Mouse (Mus musculus) hindbrain, postnatal 0 days (tissue): ENCODE results near the gene Slc13a4. TPM values are rescaled to one million over a fixed set of nuclear protein-coding genes. Genes with fewer than 3 reads are reported as not detected.
A peak's percentile ranks its signal among the peaks of the same experiment; 100 is the strongest.

Source experiments
- ATAC-seq: fragments of 200-750 bp; cut with Nextera tagmentation; 2 replicates; pipeline ENCODE4 v1.8.0; 2017; ENCODE audit warnings: mild to moderate bottlenecking, moderate TSS enrichment, moderate library complexity
- DNase-seq: peaks from one replicate; pipeline ENCODE4 v3.0.0-alpha.2; 2015; ENCODE audit warnings: low spot score
- H3K27ac ChIP-seq: fragments of 300-500 bp; sonication (generic); 2 replicates; pipeline ENCODE4 v1.5.1; 2014; ENCODE audit warnings: mild to moderate bottlenecking
- H3K27me3 ChIP-seq: fragments of 300-500 bp; sonication (generic); 2 replicates; pipeline ENCODE4 v1.6.1; 2014; ENCODE audit warnings: low read length, mixed read lengths; ENCODE audit not compliant: insufficient read depth
- H3K36me3 ChIP-seq: fragments of 300-500 bp; sonication (generic); 2 replicates; pipeline ENCODE4 v1.6.1; 2014; ENCODE audit warnings: low read length, mixed read lengths; ENCODE audit not compliant: insufficient read depth
- H3K4me1 ChIP-seq: fragments of 300-500 bp; sonication (generic); 2 replicates; pipeline ENCODE4 v1.6.1; 2014; ENCODE audit warnings: antibody characterized with exemption, low read length, mixed read lengths; ENCODE audit not compliant: insufficient read depth
- H3K4me2 ChIP-seq: fragments of 300-500 bp; sonication (generic); 2 replicates; pipeline ENCODE4 v1.6.1; 2014; ENCODE audit warnings: low read depth, mild to moderate bottlenecking, low read length, moderate library complexity, mixed read lengths
- H3K4me3 ChIP-seq: fragments of 300-500 bp; sonication (generic); 2 replicates; pipeline ENCODE4 v1.5.1; 2014; ENCODE audit warnings: low read length
- H3K9ac ChIP-seq: fragments of 300-500 bp; sonication (generic); replicated peaks from 2 replicates; pipeline ENCODE4 v1.6.1; 2014; ENCODE audit warnings: mild to moderate bottlenecking, low read length, moderate library complexity, mixed read lengths
- H3K9me3 ChIP-seq: fragments of 300-500 bp; sonication (generic); 2 replicates; pipeline ENCODE4 v1.6.1; 2016; ENCODE audit warnings: low read length, mixed read lengths
- CTCF ChIP-seq: IDR thresholded peaks from 2 replicates; pipeline ENCODE4 v1.5.1; 2016; ENCODE audit warnings: antibody characterized with exemption, control low read depth, low read depth
- WGBS: fragments of 180-500 bp; shearing (Covaris S2); extraction: QIAGEN DNeasy Blood & Tissue Kit; methylation state at CpG from one replicate; pipeline ENCODE4 v1.1.7; 2014; 5-methylcytosine and 5-hydroxymethylcytosine counted together
- polyA plus RNA-seq: library from polyadenylated mRNA; unstranded; fragments of >200 nt; fragmentation: Nextera tagmentation; extraction: Ambion mirVana; gene quantifications from 2 replicates; pipeline ENCODE4 v1.2.1, GENCODE M21; 2015
- total RNA-seq: library from RNA; depleted of rRNA; stranded (reverse); fragments of >200 nt; gene quantifications from 2 replicates; pipeline ENCODE4 v1.2.3, GENCODE M21; 2014; rRNA removed

Slc13a4 gene
- total and polyA plus RNA-seq, 2 experiments from 2014 or later: 14.6 to 22.2 TPM

DNA sequence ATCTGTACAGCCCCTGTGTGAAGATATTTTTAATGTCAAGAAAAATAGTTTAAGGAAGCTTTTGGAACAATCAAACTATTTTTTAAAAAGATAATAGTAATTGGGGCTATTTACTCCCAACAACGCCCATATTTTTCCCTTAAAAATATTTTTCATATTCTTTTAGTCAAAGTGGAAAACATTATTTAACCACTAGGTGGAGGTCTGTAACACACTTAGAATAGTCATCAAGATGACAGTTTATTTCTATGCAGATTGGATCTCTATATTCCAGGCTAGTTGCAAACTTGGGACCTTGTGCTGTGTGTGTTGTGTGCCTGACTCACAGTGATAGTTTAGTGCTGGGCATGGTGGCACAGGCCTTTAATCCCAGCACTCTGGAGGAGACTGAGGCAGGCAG is 78.5 kb downstream of the Slc13a4 start:
- H3K4me3 ChIP-seq: no peak overlapping the region
- no peak overlapping the region for H3K9ac ChIP-seq
- 94% methylated on average over 1 of the region's 1 CpGs for WGBS
- no peak for ATAC-seq
- H3K36me3 ChIP-seq: peaks cover 42% of the 10 kb centered on the region
- no peaks in the 10 kb centered on the region for H3K27me3 ChIP-seq
- H3K27ac ChIP-seq: no peak overlapping the region
- no peaks in the 10 kb centered on the region for H3K4me1 ChIP-seq
- DNase-seq: peak; percentile 17
- H3K9me3 ChIP-seq: no peaks in the 10 kb centered on the region
- TF ChIP-seq CTCF: peak; percentile 47; the same call in 1 of the 2 replicates
- no peak overlapping the region for H3K4me2 ChIP-seq

DNA sequence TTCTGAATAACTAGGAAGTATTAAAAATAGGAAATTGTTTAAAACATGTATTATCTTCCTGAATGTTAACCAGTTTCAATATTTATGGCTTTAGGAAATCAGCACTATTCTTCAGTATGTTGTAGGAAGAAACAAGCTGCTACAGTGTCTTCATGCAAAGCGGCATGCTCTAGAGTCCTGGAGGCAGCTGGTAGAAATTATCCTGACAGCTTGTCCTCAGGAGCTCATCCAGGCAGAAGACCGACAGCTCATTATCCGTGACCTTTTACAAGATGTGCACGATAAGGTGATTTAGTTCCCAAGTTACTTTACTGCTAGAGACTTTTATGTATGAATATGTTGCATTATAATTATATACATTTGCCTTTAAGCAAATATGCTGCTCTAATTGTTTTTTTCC is 82.2 kb downstream of the Slc13a4 start:
- TF ChIP-seq CTCF: no peak
- Histone ChIP-seq H3K4me2 (no peak overlapping the region), H3K4me1 (no peaks in the 10 kb centered on the region), H3K27ac (no peak overlapping the region), H3K9ac (no peak overlapping the region), H3K9me3 (no peaks in the 10 kb centered on the region), H3K27me3 (no peaks in the 10 kb centered on the region), H3K4me3 (no peak overlapping the region), H3K36me3 (peaks cover 39% of the 10 kb centered on the region)
- DNase-seq: peak; percentile 8
- no peak for ATAC-seq
- WGBS: 74% methylated on average over 4 of the region's 4 CpGs

Other genes starting within 250 kb of the Slc13a4 start
- 21.2 and 21.4 TPM in 2 replicates for gene Cnot4, start 174.4 kb downstream of the Slc13a4 start, total RNA-seq
- 23.5 and 24.7 TPM in 2 replicates for gene Cnot4, start 174.4 kb downstream of the Slc13a4 start, polyA plus RNA-seq
- gene Nup205, start 130.7 kb downstream of the Slc13a4 start, total RNA-seq: 46.2 and 50.4 TPM in 2 replicates
- gene Nup205, start 130.7 kb downstream of the Slc13a4 start, polyA plus RNA-seq: 9.4 and 10.7 TPM in 2 replicates
- 0.68 and 1.5 TPM in 2 replicates for gene Fam180a, start 18.0 kb upstream of the Slc13a4 start, total RNA-seq
- gene Fam180a, start 18.0 kb upstream of the Slc13a4 start, polyA plus RNA-seq: 2.9 and 3.2 TPM in 2 replicates
- gene Mtpn, start 231.8 kb upstream of the Slc13a4 start, total RNA-seq: 135 and 308 TPM in 2 replicates
- gene Mtpn, start 231.8 kb upstream of the Slc13a4 start, polyA plus RNA-seq: 204 and 216 TPM in 2 replicates